Mouse (Mus musculus) neural tube, embryonic 13.5 days (tissue): Measurements from ENCODE around the gene Ntng1. TPM values are rescaled to one million over a fixed set of nuclear protein-coding genes. Genes with fewer than 3 reads are reported as not detected.

Source experiments
- ATAC-seq: fragments of 200-750 bp; cut with Nextera tagmentation; 2 replicates; pipeline ENCODE4 v1.8.0; 2017; ENCODE audit warnings: low read depth, mild to moderate bottlenecking, moderate TSS enrichment, moderate library complexity
- H3K27ac ChIP-seq: fragments of 300-500 bp; sonication (generic); replicated peaks from 2 replicates; pipeline ENCODE4 v1.5.1; 2015; ENCODE audit warnings: moderate library complexity, mild to moderate bottlenecking, inconsistent platforms
- H3K27me3 ChIP-seq: fragments of 300-500 bp; sonication (generic); 2 replicates; pipeline ENCODE4 v1.6.1; 2015; ENCODE audit warnings: mild to moderate bottlenecking, inconsistent platforms
- H3K36me3 ChIP-seq: fragments of 300-500 bp; sonication (generic); 2 replicates; pipeline ENCODE4 v1.6.1; 2015; ENCODE audit warnings: mild to moderate bottlenecking, inconsistent platforms
- H3K4me1 ChIP-seq: fragments of 300-500 bp; sonication (generic); replicated peaks from 2 replicates; pipeline ENCODE4 v1.6.1; 2015; ENCODE audit warnings: inconsistent platforms
- H3K4me2 ChIP-seq: fragments of 300-500 bp; sonication (generic); 2 replicates; pipeline ENCODE4 v1.6.1; 2015; ENCODE audit warnings: inconsistent platforms, mild to moderate bottlenecking, moderate library complexity
- H3K4me3 ChIP-seq: fragments of 300-500 bp; sonication (generic); 2 replicates; pipeline ENCODE4 v1.5.1; 2015; ENCODE audit warnings: mild to moderate bottlenecking, inconsistent platforms
- H3K9ac ChIP-seq: fragments of 300-500 bp; sonication (generic); 2 replicates; pipeline ENCODE4 v1.6.1; 2015; ENCODE audit warnings: moderate library complexity, mild to moderate bottlenecking, inconsistent platforms
- H3K9me3 ChIP-seq: fragments of 300-500 bp; sonication (generic); 2 replicates; pipeline ENCODE4 v1.6.1; 2016; ENCODE audit warnings: inconsistent platforms
- WGBS: fragments of 180-500 bp; shearing (Covaris S2); methylation state at CpG from one replicate; pipeline ENCODE4 v1.1.7; 2015; 5-methylcytosine and 5-hydroxymethylcytosine counted together
- polyA plus RNA-seq: library from polyadenylated mRNA; unstranded; fragments of >200 nt; fragmentation: Nextera tagmentation; extraction: Ambion mirVana; gene quantifications from 2 replicates; pipeline ENCODE4 v1.2.1, GENCODE M21; 2015

The Ntng1 gene
- polyA plus RNA-seq, 1 experiment from 2014 or later: 15.6 TPM

DNA sequence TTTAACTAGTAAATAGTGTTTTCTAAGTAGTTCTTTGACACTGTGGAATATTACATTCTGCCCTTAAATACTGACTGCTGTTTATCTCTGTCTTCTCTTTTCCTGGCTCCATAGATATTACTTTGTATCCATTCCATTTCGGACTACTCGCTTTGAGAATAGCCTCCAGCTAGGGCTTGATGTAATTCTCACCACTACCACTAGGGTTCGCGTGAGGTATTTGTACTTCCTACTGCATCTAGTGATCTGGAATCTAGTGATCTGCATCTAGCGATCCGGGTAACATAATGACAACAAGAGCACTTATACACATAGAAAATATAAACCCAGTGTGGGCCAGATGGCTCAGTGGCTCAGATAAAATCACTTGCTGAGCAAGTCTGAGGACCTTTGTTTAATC is 14.2 kb downstream of the Ntng1 start:
- H3K9ac ChIP-seq: no peak overlapping the region
- H3K4me1 ChIP-seq: peaks cover 24% of the 10 kb centered on the region
- no peak overlapping the region for H3K4me3 ChIP-seq
- no peak for ATAC-seq
- H3K27me3 ChIP-seq: no peaks in the 10 kb centered on the region
- H3K27ac ChIP-seq: no peak overlapping the region
- no peaks in the 10 kb centered on the region for H3K9me3 ChIP-seq
- no peaks in the 10 kb centered on the region for H3K36me3 ChIP-seq
- 68% methylated on average over 6 of the region's 6 CpGs for WGBS
- no peak overlapping the region for H3K4me2 ChIP-seq

DNA sequence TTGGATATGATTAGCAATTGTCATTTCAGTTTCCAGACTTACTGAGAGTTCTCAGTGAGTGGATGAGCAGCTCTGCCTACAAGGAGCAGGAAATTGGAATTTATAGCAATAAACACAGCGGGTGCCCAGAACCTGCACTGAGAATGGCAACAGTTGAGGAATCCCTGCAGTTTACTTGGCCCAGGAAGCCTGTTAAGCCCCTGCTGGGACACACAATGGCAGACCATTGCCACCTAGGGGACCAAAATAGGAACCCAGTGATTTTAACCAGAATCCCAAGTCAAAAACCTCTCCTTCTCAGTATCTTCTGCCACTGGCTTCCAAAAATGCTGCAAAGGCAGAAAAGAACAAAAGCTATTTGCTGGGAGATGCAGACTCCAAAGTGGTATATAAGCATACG is 37.8 kb downstream of the Ntng1 start:
- 38% methylated on average over 2 of the region's 2 CpGs for WGBS
- Histone ChIP-seq H3K27me3 (no peaks in the 10 kb centered on the region), H3K27ac (no peak overlapping the region), H3K4me2 (no peak overlapping the region), H3K9ac (no peak overlapping the region), H3K4me3 (no peak overlapping the region), H3K36me3 (no peaks in the 10 kb centered on the region), H3K9me3 (no peaks in the 10 kb centered on the region), H3K4me1 (no peaks in the 10 kb centered on the region)
- ATAC-seq: no peak

DNA sequence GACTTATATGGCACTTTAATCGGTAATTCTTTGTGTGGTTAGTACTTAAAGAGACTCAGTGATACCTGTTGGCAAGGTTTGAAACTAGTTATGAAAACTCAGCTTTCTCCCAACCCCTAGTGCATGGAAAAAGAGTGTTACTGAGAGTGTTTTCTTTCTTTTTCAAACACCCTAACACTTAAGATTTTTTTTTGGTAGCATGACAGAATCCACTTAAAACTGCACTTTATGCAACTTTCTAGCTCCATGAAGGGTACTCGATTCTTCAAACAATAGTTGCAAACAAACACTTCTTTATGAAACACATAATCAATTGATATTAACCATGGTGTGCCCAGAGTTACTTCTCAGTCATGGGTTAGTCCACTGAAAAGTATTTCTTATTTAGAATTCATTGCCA is 49.4 kb downstream of the Ntng1 start:
- no peak overlapping the region for H3K9ac ChIP-seq
- H3K4me3 ChIP-seq: no peak overlapping the region
- H3K4me1 ChIP-seq: no peaks in the 10 kb centered on the region
- no peaks in the 10 kb centered on the region for H3K9me3 ChIP-seq
- H3K27me3 ChIP-seq: no peaks in the 10 kb centered on the region
- no peaks in the 10 kb centered on the region for H3K36me3 ChIP-seq
- no peak overlapping the region for H3K27ac ChIP-seq
- WGBS: 74% methylated on average over 2 of the region's 2 CpGs
- no peak overlapping the region for H3K4me2 ChIP-seq
- no peak for ATAC-seq

GRCm38 (mm10) chr3:110094003-110094402 is 49.8 kb downstream of the Ntng1 start:
- Histone ChIP-seq H3K36me3 (no peaks in the 10 kb centered on the region), H3K4me3 (no peak overlapping the region), H3K27me3 (no peaks in the 10 kb centered on the region), H3K4me2 (no peak overlapping the region), H3K9me3 (no peaks in the 10 kb centered on the region), H3K4me1 (no peaks in the 10 kb centered on the region), H3K9ac (no peak overlapping the region), H3K27ac (no peak overlapping the region)
- ATAC-seq: no peak
- WGBS: 70% methylated on average over 3 of the region's 3 CpGs

GRCm38 (mm10) chr3:110092521-110092920 is 51.3 kb downstream of the Ntng1 start:
- no peak for ATAC-seq
- H3K27ac ChIP-seq: no peak overlapping the region
- WGBS: 78% methylated on average over 3 of the region's 3 CpGs
- no peaks in the 10 kb centered on the region for H3K36me3 ChIP-seq
- no peaks in the 10 kb centered on the region for H3K4me1 ChIP-seq
- H3K9me3 ChIP-seq: no peaks in the 10 kb centered on the region
- H3K4me2 ChIP-seq: no peak overlapping the region
- no peak overlapping the region for H3K9ac ChIP-seq
- H3K4me3 ChIP-seq: no peak overlapping the region
- H3K27me3 ChIP-seq: no peaks in the 10 kb centered on the region

DNA sequence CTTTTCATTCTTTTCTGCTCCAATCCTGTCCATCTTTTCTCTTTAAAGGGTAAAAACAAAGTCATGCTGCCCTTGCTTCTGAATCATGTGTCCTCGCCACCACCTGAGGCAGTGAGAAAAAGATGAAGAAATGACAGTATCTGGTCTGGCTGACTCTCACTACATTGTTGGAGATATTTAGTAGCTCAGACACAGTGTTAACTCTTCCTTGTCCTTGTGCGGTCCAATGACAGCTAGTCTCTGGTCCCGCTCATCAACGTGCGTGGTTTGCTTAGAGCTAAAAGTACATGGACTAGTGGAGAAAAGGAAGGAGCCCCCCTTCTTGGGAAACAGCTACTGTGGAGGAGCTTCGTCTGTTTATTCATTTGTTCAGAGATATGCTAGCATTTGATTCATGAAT is 56.6 kb downstream of the Ntng1 start:
- Histone ChIP-seq H3K9me3 (0 out of 2 replicates have a peak, but pooled peaks cover 4% of the 10 kb centered on the region), H3K27ac (no peak overlapping the region), H3K9ac (no peak overlapping the region), H3K4me1 (peaks cover 12% of the 10 kb centered on the region; the same call in 1 of the 2 replicates), H3K36me3 (no peaks in the 10 kb centered on the region), H3K4me2 (no peak overlapping the region), H3K27me3 (no peaks in the 10 kb centered on the region), H3K4me3 (no peak overlapping the region)
- ATAC-seq: no peak
- 90% methylated on average over 6 of the region's 6 CpGs for WGBS

DNA sequence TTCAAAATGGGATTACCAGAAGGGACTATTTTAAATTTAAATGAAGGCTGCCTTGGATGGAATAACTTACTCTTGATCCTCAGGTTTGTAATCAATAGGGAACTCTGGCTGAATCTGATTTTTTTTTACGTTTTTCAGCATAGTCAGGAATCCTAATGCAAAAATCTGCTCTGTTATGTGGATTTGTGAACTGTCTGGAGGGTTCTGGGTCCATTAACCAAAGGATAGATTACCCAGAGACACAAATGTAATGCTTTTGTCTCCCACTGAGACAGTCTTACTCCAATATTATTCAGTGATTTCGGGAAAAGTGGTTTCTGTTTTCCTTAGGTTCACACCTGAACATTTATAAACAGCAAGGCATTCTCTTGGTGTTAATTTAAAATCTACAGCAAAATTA is 58.5 kb downstream of the Ntng1 start:
- Histone ChIP-seq H3K36me3 (no peaks in the 10 kb centered on the region), H3K27ac (no peak overlapping the region), H3K27me3 (no peaks in the 10 kb centered on the region), H3K9me3 (0 out of 2 replicates have a peak, but pooled peaks cover 4% of the 10 kb centered on the region), H3K4me1 (peaks cover 12% of the 10 kb centered on the region; the same call in 1 of the 2 replicates), H3K4me3 (no peak overlapping the region), H3K4me2 (no peak overlapping the region), H3K9ac (no peak overlapping the region)
- WGBS: 45% methylated on average over 2 of the region's 2 CpGs
- no peak for ATAC-seq

GRCm38 (mm10) chr3:110064709-110065256 is 79.0 kb downstream of the Ntng1 start:
- 68% methylated on average over 6 of the region's 6 CpGs for whole genome bisulfite sequencing
- Histone ChIP-seq H3K4me1 (no peaks in the 10 kb centered on the region), H3K4me2 (no peak overlapping the region), H3K4me3 (no peak overlapping the region), H3K9ac (no peak overlapping the region), H3K9me3 (no peaks in the 10 kb centered on the region), H3K27ac (no peak overlapping the region), H3K36me3 (no peaks in the 10 kb centered on the region), H3K27me3 (no peaks in the 10 kb centered on the region)
- ATAC-seq: no peak; the same call in 1 of the 2 replicates

GRCm38 (mm10) chr3:110055915-110056314 is 87.9 kb downstream of the Ntng1 start:
- 83% methylated on average over 6 of the region's 6 CpGs for WGBS
- no peak for ATAC-seq
- Histone ChIP-seq H3K4me3 (no peak overlapping the region), H3K9ac (no peak overlapping the region), H3K9me3 (no peaks in the 10 kb centered on the region), H3K4me1 (no peaks in the 10 kb centered on the region), H3K4me2 (no peak overlapping the region), H3K36me3 (no peaks in the 10 kb centered on the region), H3K27ac (no peak overlapping the region), H3K27me3 (no peaks in the 10 kb centered on the region)

- WGBS: 89% methylated on average over 6 of the region's 6 CpGs
- no peak for ATAC-seq
Measured at GRCm38 (mm10) chr3:110055433-110055832, 88.4 kb downstream of the Ntng1 start.

GRCm38 (mm10) chr3:110054125-110054524 is 89.7 kb downstream of the Ntng1 start:
- no peaks in the 10 kb centered on the region for H3K4me1 ChIP-seq
- ATAC-seq: no peak
- 88% methylated on average over 2 of the region's 2 CpGs for WGBS
- H3K4me3 ChIP-seq: no peak overlapping the region
- H3K27me3 ChIP-seq: no peaks in the 10 kb centered on the region
- H3K9ac ChIP-seq: no peak overlapping the region
- no peak overlapping the region for H3K4me2 ChIP-seq
- no peak overlapping the region for H3K27ac ChIP-seq
- no peaks in the 10 kb centered on the region for H3K36me3 ChIP-seq
- H3K9me3 ChIP-seq: no peaks in the 10 kb centered on the region

More at GRCm38 (mm10) chr3:110055433-110055832, 88.4 kb downstream of the Ntng1 start:
- Histone ChIP-seq H3K4me2 (no peak overlapping the region), H3K4me3 (no peak overlapping the region), H3K36me3 (no peaks in the 10 kb centered on the region), H3K9me3 (no peaks in the 10 kb centered on the region), H3K4me1 (no peaks in the 10 kb centered on the region), H3K27me3 (no peaks in the 10 kb centered on the region), H3K27ac (no peak overlapping the region), H3K9ac (no peak overlapping the region)

- Histone ChIP-seq H3K4me1 (no peaks in the 10 kb centered on the region), H3K36me3 (no peaks in the 10 kb centered on the region), H3K27ac (no peak overlapping the region), H3K9me3 (no peaks in the 10 kb centered on the region), H3K4me3 (no peak overlapping the region), H3K4me2 (no peak overlapping the region), H3K27me3 (no peaks in the 10 kb centered on the region), H3K9ac (no peak overlapping the region)
- ATAC-seq: no peak
- WGBS: 72% methylated on average over 6 of the region's 6 CpGs
Measured at GRCm38 (mm10) chr3:110048152-110048551, 95.7 kb downstream of the Ntng1 start.

DNA sequence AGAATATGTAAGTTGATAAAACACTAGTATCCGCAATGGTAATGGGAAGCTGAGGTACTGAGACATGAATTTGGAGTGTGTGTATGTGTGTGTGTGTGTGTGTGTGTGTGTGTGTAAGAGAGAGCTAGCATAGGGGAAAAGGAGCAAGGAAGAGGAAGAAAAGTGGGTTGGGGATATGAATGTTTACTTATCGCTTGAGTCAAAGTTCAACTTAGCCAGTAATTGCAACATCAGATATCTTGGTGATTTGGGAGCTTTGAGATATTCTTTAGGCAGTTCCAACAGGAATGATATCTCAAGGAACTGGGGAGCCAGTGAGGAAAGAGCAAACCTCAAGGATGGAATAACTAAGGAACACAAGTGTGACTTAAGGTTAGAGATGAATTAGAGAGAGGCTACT is 97.1 kb downstream of the Ntng1 start:
- Histone ChIP-seq H3K4me3 (no peak overlapping the region), H3K4me2 (no peak overlapping the region), H3K36me3 (no peaks in the 10 kb centered on the region), H3K27me3 (no peaks in the 10 kb centered on the region), H3K9ac (no peak overlapping the region), H3K9me3 (no peaks in the 10 kb centered on the region), H3K4me1 (no peaks in the 10 kb centered on the region), H3K27ac (no peak overlapping the region)
- no peak for ATAC-seq
- 91% methylated on average over 2 of the region's 2 CpGs for WGBS
